In the genomic region with DNA sequence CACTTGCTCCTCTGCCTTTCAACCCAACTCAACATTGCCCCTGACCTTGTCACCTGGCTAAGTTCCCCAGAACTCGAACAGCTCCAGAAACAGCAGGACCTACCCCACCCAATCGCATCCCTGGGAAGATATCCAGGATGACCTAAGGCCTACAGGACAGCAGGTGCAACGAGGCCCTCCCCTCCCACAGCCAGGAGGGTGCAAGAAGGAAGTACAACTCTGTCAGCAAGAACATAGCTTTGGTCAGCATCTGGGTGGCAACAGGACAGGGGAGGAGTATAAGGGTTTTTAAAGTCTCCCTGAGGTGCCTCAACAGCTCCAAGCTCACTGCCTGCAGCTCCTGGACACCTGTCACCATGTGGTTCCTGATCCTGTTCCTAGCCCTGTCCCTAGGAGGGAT, we compare ENCODE assay signal across 31 mouse cellular contexts. TPM values are rescaled to one million over a fixed set of nuclear protein-coding genes. Genes with fewer than 3 reads are reported as not detected.
"Had no signal": no experiment of that assay in that cellular context is flagged by ENCODE, and none has a peak within 500 bp of the region (broad histone marks: within the 10 kb centered on the region; RNA-seq: fewer than 3 reads in every experiment).

Gene Klk1b3 (plus strand): TSS at position 301 of the 400 bp plus-strand sequence.

- H3K9ac ChIP-seq: embryonic facial prominence, embryonic 12.5 days; embryonic facial prominence, embryonic 13.5 days; embryonic facial prominence, embryonic 15.5 days; forebrain, embryonic 12.5 days; forebrain, embryonic 13.5 days; forebrain, embryonic 15.5 days; forebrain, postnatal 0 days had no signal

- H3K4me3 ChIP-seq: embryonic facial prominence, embryonic 10.5 days; embryonic facial prominence, embryonic 12.5 days; embryonic facial prominence, embryonic 13.5 days; embryonic facial prominence, embryonic 15.5 days; erythroblast, embryonic 14.5 days; forebrain, embryonic 10.5 days; forebrain, embryonic 12.5 days; forebrain, embryonic 13.5 days; forebrain, embryonic 15.5 days; gastrocnemius, adult 2 months; heart, adult 2 months had no signal

- H3K36me3 ChIP-seq: embryonic facial prominence, embryonic 10.5 days; embryonic facial prominence, embryonic 12.5 days; embryonic facial prominence, embryonic 13.5 days; embryonic facial prominence, embryonic 15.5 days; forebrain, embryonic 10.5 days; forebrain, embryonic 12.5 days; forebrain, embryonic 15.5 days had no signal

- H3K9me3 ChIP-seq: embryonic facial prominence, embryonic 10.5 days; embryonic facial prominence, embryonic 12.5 days; embryonic facial prominence, embryonic 13.5 days; embryonic facial prominence, embryonic 15.5 days; forebrain, embryonic 10.5 days; forebrain, embryonic 12.5 days; forebrain, embryonic 13.5 days; forebrain, embryonic 15.5 days had no signal

- ATAC-seq: forebrain, embryonic 13.5 days; forebrain, embryonic 14.5 days; forebrain, embryonic 15.5 days; forebrain, embryonic 16.5 days; forebrain, postnatal 0 days had no signal

- H3K27me3 ChIP-seq: embryonic facial prominence, embryonic 12.5 days; embryonic facial prominence, embryonic 13.5 days; embryonic facial prominence, embryonic 15.5 days; forebrain, embryonic 12.5 days; forebrain, embryonic 13.5 days; forebrain, embryonic 15.5 days had no signal

- H3K4me2 ChIP-seq: embryonic facial prominence, embryonic 12.5 days; embryonic facial prominence, embryonic 13.5 days; embryonic facial prominence, embryonic 15.5 days; forebrain, embryonic 12.5 days; forebrain, embryonic 13.5 days; forebrain, embryonic 15.5 days had no signal

- H3K4me1 ChIP-seq: embryonic facial prominence, embryonic 10.5 days; embryonic facial prominence, embryonic 12.5 days; embryonic facial prominence, embryonic 13.5 days; embryonic facial prominence, embryonic 15.5 days; forebrain, embryonic 10.5 days; forebrain, embryonic 12.5 days; forebrain, embryonic 13.5 days; forebrain, embryonic 15.5 days had no signal

- H3K27ac ChIP-seq: embryonic facial prominence, embryonic 10.5 days; embryonic facial prominence, embryonic 12.5 days; embryonic facial prominence, embryonic 13.5 days; embryonic facial prominence, embryonic 15.5 days; forebrain, embryonic 10.5 days; forebrain, embryonic 12.5 days; forebrain, embryonic 13.5 days; forebrain, embryonic 15.5 days; gastrocnemius, adult 2 months; heart, adult 2 months had no signal

- DNase-seq: cerebellum, adult 8-10 months; cerebellum, adult 9-10 months; cerebellum, adult 9-11 months; cerebellum, postnatal 10 days; cerebellum, postnatal 14 days; cerebellum, postnatal 25 days; cerebellum, postnatal 36 days; embryo, embryonic 11 days; forebrain, postnatal 0 days; gastrocnemius, adult 2 months; gastrocnemius, postnatal 10 days; gastrocnemius, postnatal 14 days; gastrocnemius, postnatal 25 days; gastrocnemius, postnatal 36 days; heart, adult 18-20 months; heart, adult 2 months had no signal

RNA-seq across cellular contexts. Expression of gene Klk1b3, which starts in this region (rescaled TPM):
- polyA plus RNA-seq: embryonic facial prominence, embryonic 10.5 days; embryonic facial prominence, embryonic 11.5 days; embryonic facial prominence, embryonic 12.5 days; embryonic facial prominence, embryonic 13.5 days; embryonic facial prominence, embryonic 14.5 days; embryonic facial prominence, embryonic 15.5 days; erythroblast, embryonic 14.5 days; forebrain, embryonic 10.5 days; forebrain, embryonic 11.5 days; forebrain, embryonic 12.5 days; forebrain, embryonic 13.5 days; forebrain, embryonic 14.5 days; forebrain, embryonic 15.5 days; forebrain, embryonic 16.5 days; forebrain, postnatal 0 days; frontal cortex, adult 2 months; heart, adult 2 months had no signal
